Mouse (Mus musculus): ENCODE data around the gene Dlgap5. TPM values are rescaled to one million over a fixed set of nuclear protein-coding genes. Genes with fewer than 3 reads are reported as not detected.

Gene Dlgap5
- polyA plus RNA-seq, 2 experiments: 32.5 to 37.9 TPM

- H3K9ac ChIP-seq (ENCODE audit: low read depth, low read length, severe bottlenecking): no peak overlapping the region
- no peak overlapping the region for H3K4me2 ChIP-seq (replicated peaks; ENCODE audit: low read depth, low read length, severe bottlenecking)
- H3K4me1 ChIP-seq (ENCODE audit: control insufficient read depth, insufficient read depth, low read length): peaks cover 2% of the 10 kb centered on the region; the same call in 1 of the 2 replicates
- H3K4me3 ChIP-seq (replicated peaks; ENCODE audit: low read length): no peak overlapping the region
- DNase-seq (ENCODE audit: low spot score) (no peak), ATAC-seq (ENCODE audit: low FRiP score, low read depth) (no peak)
- TF ChIP-seq POLR2A (IDR thresholded peaks at IDR 0.05; ENCODE audit: borderline replicate concordance, extremely low read depth, insufficient read depth, insufficient read length): no peak
- no peaks in the 10 kb centered on the region for H3K9me3 ChIP-seq (ENCODE audit: control insufficient read depth, low read length)
- H3K27ac ChIP-seq (replicated peaks; ENCODE audit: low read depth, low read length): no peak overlapping the region
- H3K36me3 ChIP-seq (ENCODE audit: control insufficient read depth, insufficient read depth, low read length): no peaks in the 10 kb centered on the region
- no peaks in the 10 kb centered on the region for H3K27me3 ChIP-seq (ENCODE audit: control insufficient read depth, insufficient read depth, low read length)
- WGBS: 44% methylated on average over 21 of the region's 21 CpGs
Measured at GRCm38 (mm10) chr14:47364742-47365449, 53.3 kb downstream of the Dlgap5 start.

GRCm38 (mm10) chr14:47361899-47362298, 56.3 kb downstream of the Dlgap5 start:
- Histone ChIP-seq H3K27ac (replicated peaks; ENCODE audit: low read depth, low read length) (no peak overlapping the region), H3K4me2 (replicated peaks; ENCODE audit: low read depth, low read length, severe bottlenecking) (no peak overlapping the region), H3K9ac (ENCODE audit: low read depth, low read length, severe bottlenecking) (no peak overlapping the region), H3K4me3 (replicated peaks; ENCODE audit: low read length) (no peak overlapping the region), H3K36me3 (ENCODE audit: control insufficient read depth, insufficient read depth, low read length) (no peaks in the 10 kb centered on the region), H3K27me3 (ENCODE audit: control insufficient read depth, insufficient read depth, low read length) (no peaks in the 10 kb centered on the region), H3K4me1 (ENCODE audit: control insufficient read depth, insufficient read depth, low read length) (no peaks in the 10 kb centered on the region), H3K9me3 (ENCODE audit: control insufficient read depth, low read length) (no peaks in the 10 kb centered on the region)
- no peak for TF ChIP-seq POLR2A (IDR thresholded peaks at IDR 0.05; ENCODE audit: borderline replicate concordance, extremely low read depth, insufficient read depth, insufficient read length)
- ATAC-seq (ENCODE audit: low FRiP score, low read depth): no peak
- 89% methylated on average over 9 of the region's 9 CpGs for WGBS
- no peak for DNase-seq (ENCODE audit: low spot score)

DNA sequence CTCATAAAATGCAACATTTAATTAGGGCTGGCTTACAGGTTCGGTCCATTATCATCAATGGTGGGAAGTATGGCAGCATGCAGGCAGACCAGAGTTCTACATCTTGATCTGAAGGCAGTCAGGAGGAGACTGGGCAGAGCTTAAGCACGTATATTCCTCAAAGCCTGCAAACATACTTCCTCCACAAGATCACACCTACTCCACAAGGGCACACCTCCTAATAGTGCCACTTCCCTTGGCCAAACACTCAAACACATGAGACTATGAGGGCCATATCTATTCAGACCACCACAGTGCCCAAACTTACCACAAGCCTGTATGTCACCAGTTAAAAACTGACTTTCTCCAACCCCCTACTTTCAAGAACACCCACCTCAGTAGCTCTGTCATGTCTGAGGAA, 56.8 kb downstream of the Dlgap5 start:
- DNase-seq (ENCODE audit: low spot score) (no peak), ATAC-seq (ENCODE audit: low FRiP score, low read depth) (no peak)
- Histone ChIP-seq H3K9me3 (ENCODE audit: control insufficient read depth, low read length) (no peaks in the 10 kb centered on the region), H3K27ac (replicated peaks; ENCODE audit: low read depth, low read length) (no peak overlapping the region), H3K4me2 (replicated peaks; ENCODE audit: low read depth, low read length, severe bottlenecking) (no peak overlapping the region), H3K4me1 (ENCODE audit: control insufficient read depth, insufficient read depth, low read length) (no peaks in the 10 kb centered on the region), H3K27me3 (ENCODE audit: control insufficient read depth, insufficient read depth, low read length) (no peaks in the 10 kb centered on the region), H3K9ac (ENCODE audit: low read depth, low read length, severe bottlenecking) (no peak overlapping the region), H3K4me3 (replicated peaks; ENCODE audit: low read length) (no peak overlapping the region), H3K36me3 (ENCODE audit: control insufficient read depth, insufficient read depth, low read length) (no peaks in the 10 kb centered on the region)
- TF ChIP-seq POLR2A (IDR thresholded peaks at IDR 0.05; ENCODE audit: borderline replicate concordance, extremely low read depth, insufficient read depth, insufficient read length): no peak
- 82% methylated on average over 2 of the region's 2 CpGs for WGBS

GRCm38 (mm10) chr14:47359610-47360009, 58.6 kb downstream of the Dlgap5 start:
- Histone ChIP-seq H3K4me3 (replicated peaks; ENCODE audit: low read length) (no peak overlapping the region), H3K27me3 (ENCODE audit: control insufficient read depth, insufficient read depth, low read length) (no peaks in the 10 kb centered on the region), H3K4me1 (ENCODE audit: control insufficient read depth, insufficient read depth, low read length) (no peaks in the 10 kb centered on the region), H3K9me3 (ENCODE audit: control insufficient read depth, low read length) (no peaks in the 10 kb centered on the region), H3K36me3 (ENCODE audit: control insufficient read depth, insufficient read depth, low read length) (no peaks in the 10 kb centered on the region), H3K9ac (ENCODE audit: low read depth, low read length, severe bottlenecking) (no peak overlapping the region), H3K27ac (replicated peaks; ENCODE audit: low read depth, low read length) (no peak overlapping the region), H3K4me2 (replicated peaks; ENCODE audit: low read depth, low read length, severe bottlenecking) (no peak overlapping the region)
- no peak for DNase-seq (ENCODE audit: low spot score)
- WGBS: 79% methylated on average over 3 of the region's 3 CpGs
- ATAC-seq (ENCODE audit: low FRiP score, low read depth): no peak
- TF ChIP-seq POLR2A (IDR thresholded peaks at IDR 0.05; ENCODE audit: borderline replicate concordance, extremely low read depth, insufficient read depth, insufficient read length): no peak

GRCm38 (mm10) chr14:47356622-47357021, 61.6 kb downstream of the Dlgap5 start:
- no peaks in the 10 kb centered on the region for H3K4me1 ChIP-seq (ENCODE audit: control insufficient read depth, insufficient read depth, low read length)
- DNase-seq (ENCODE audit: low spot score) (no peak), ATAC-seq (ENCODE audit: low FRiP score, low read depth) (no peak)
- TF ChIP-seq POLR2A (IDR thresholded peaks at IDR 0.05; ENCODE audit: borderline replicate concordance, extremely low read depth, insufficient read depth, insufficient read length): no peak
- H3K9ac ChIP-seq (ENCODE audit: low read depth, low read length, severe bottlenecking): no peak overlapping the region
- no peaks in the 10 kb centered on the region for H3K27me3 ChIP-seq (ENCODE audit: control insufficient read depth, insufficient read depth, low read length)
- WGBS: 84% methylated on average over 3 of the region's 3 CpGs
- no peaks in the 10 kb centered on the region for H3K9me3 ChIP-seq (ENCODE audit: control insufficient read depth, low read length)
- no peak overlapping the region for H3K27ac ChIP-seq (replicated peaks; ENCODE audit: low read depth, low read length)
- H3K36me3 ChIP-seq (ENCODE audit: control insufficient read depth, insufficient read depth, low read length): no peaks in the 10 kb centered on the region
- H3K4me3 ChIP-seq (replicated peaks; ENCODE audit: low read length): no peak overlapping the region
- no peak overlapping the region for H3K4me2 ChIP-seq (replicated peaks; ENCODE audit: low read depth, low read length, severe bottlenecking)

Measured in limb, embryonic 14.5 days (tissue).